Mouse (Mus musculus) small intestine, adult 2 months (tissue): ENCODE results near the gene Klhl5. TPM values are rescaled to one million over a fixed set of nuclear protein-coding genes. Genes with fewer than 3 reads are reported as not detected.

Experiments used
- H3K27ac ChIP-seq: fragments of 200-500 bp; 2 replicates; pipeline ENCODE4 v1.5.1; 2012; ENCODE audit warnings: low read depth, low read length, control low read depth, inconsistent platforms; ENCODE audit not compliant: insufficient read depth
- H3K27me3 ChIP-seq: fragments of 200-500 bp; 2 replicates; pipeline ENCODE4 v1.6.1; 2012; ENCODE audit warnings: mild to moderate bottlenecking, moderate library complexity, low read length, inconsistent platforms; ENCODE audit not compliant: control insufficient read depth, insufficient read depth
- H3K36me3 ChIP-seq: fragments of 200-500 bp; 2 replicates; pipeline ENCODE4 v1.6.1; 2012; ENCODE audit warnings: mild to moderate bottlenecking, low read length, control low read depth, inconsistent platforms; ENCODE audit not compliant: control insufficient read depth, insufficient read depth
- H3K4me1 ChIP-seq: fragments of 200-500 bp; 2 replicates; pipeline ENCODE4 v1.6.1; 2012; ENCODE audit warnings: low read length, inconsistent platforms, mixed read lengths; ENCODE audit not compliant: control insufficient read depth, insufficient read depth, insufficient read length
- H3K4me3 ChIP-seq: fragments of 200-500 bp; 2 replicates; pipeline ENCODE4 v1.5.1; 2012; ENCODE audit warnings: low read depth, mild to moderate bottlenecking, control low read depth, inconsistent platforms, low read length, moderate library complexity
- CTCF ChIP-seq: fragments of 200-500 bp; IDR thresholded peaks from 2 replicates; pipeline ENCODE4 v1.5.1; 2012; ENCODE audit warnings: low read depth, mild to moderate bottlenecking, control low read depth, inconsistent platforms, low read length, moderate library complexity, mixed read lengths; ENCODE audit not compliant: insufficient replicate concordance, insufficient read length; ENCODE audit errors: extremely low read depth
- POLR2A ChIP-seq: fragments of 200-500 bp; IDR thresholded peaks from 2 replicates; pipeline ENCODE4 v1.6.1; 2012; ENCODE audit warnings: low read depth, mild to moderate bottlenecking, control low read depth, inconsistent platforms, low read length, moderate library complexity
- WGBS: fragments of 180-500 bp; shearing (Covaris S2); methylation state at CpG from one replicate; pipeline ENCODE4 v1.1.7; 2018; 5-methylcytosine and 5-hydroxymethylcytosine counted together
- polyA plus RNA-seq: library from polyadenylated mRNA; depleted of rRNA; stranded (reverse); fragments of >200 nt; gene quantifications from 2 replicates; pipeline ENCODE4 v1.2.3, GENCODE M21; 2012

Gene Klhl5
- polyA plus RNA-seq, 1 experiment = 6.6 TPM

GRCm38 (mm10) chr5:65175035-65175917 lies 67.9 kb downstream of the Klhl5 start:
- H3K36me3 ChIP-seq = no peaks in the 10 kb centered on the region
- H3K4me1 ChIP-seq = no peaks in the 10 kb centered on the region
- 59% methylated on average over 26 of the region's 26 CpGs for WGBS
- TF ChIP-seq POLR2A = no peak
- no peak for TF ChIP-seq CTCF
- no peaks in the 10 kb centered on the region for H3K27me3 ChIP-seq
- no peak overlapping the region for H3K27ac ChIP-seq
- no peak overlapping the region for H3K4me3 ChIP-seq

GRCm38 (mm10) chr5:65175918-65176484 lies 68.7 kb downstream of the Klhl5 start:
- Histone ChIP-seq H3K27ac (no peak overlapping the region), H3K36me3 (no peaks in the 10 kb centered on the region), H3K4me1 (no peaks in the 10 kb centered on the region), H3K4me3 (no peak overlapping the region), H3K27me3 (no peaks in the 10 kb centered on the region)
- TF ChIP-seq POLR2A (no peak), CTCF (no peak)
- WGBS = 39% methylated on average over 13 of the region's 13 CpGs

- Histone ChIP-seq H3K36me3 (no peaks in the 10 kb centered on the region), H3K4me1 (no peaks in the 10 kb centered on the region), H3K27me3 (no peaks in the 10 kb centered on the region), H3K27ac (no peak overlapping the region), H3K4me3 (no peak overlapping the region)
- 24% methylated on average over 11 of the region's 11 CpGs for WGBS
- no peak for TF ChIP-seq POLR2A
- no peak for TF ChIP-seq CTCF
These were observed 69.7 kb downstream of the Klhl5 start for GRCm38 (mm10) chr5:65177026-65177514.

- no peaks in the 10 kb centered on the region for H3K4me1 ChIP-seq
- H3K4me3 ChIP-seq = no peak overlapping the region
- no peaks in the 10 kb centered on the region for H3K27me3 ChIP-seq
- no peak for TF ChIP-seq POLR2A
- no peak for TF ChIP-seq CTCF
- WGBS = 97% methylated on average over 9 of the region's 9 CpGs
- H3K36me3 ChIP-seq = no peaks in the 10 kb centered on the region
- H3K27ac ChIP-seq = no peak overlapping the region
These were observed 71.1 kb downstream of the Klhl5 start for GRCm38 (mm10) chr5:65178477-65178876.

- Histone ChIP-seq H3K27ac (no peak overlapping the region), H3K27me3 (no peaks in the 10 kb centered on the region), H3K36me3 (no peaks in the 10 kb centered on the region), H3K4me3 (no peak overlapping the region), H3K4me1 (no peaks in the 10 kb centered on the region)
- 81% methylated on average over 21 of the region's 21 CpGs for WGBS
- TF ChIP-seq CTCF (no peak), POLR2A (no peak)
These were observed 73.9 kb downstream of the Klhl5 start for GRCm38 (mm10) chr5:65181160-65181793.

- Histone ChIP-seq H3K4me1 (no peaks in the 10 kb centered on the region), H3K4me3 (no peak overlapping the region), H3K36me3 (no peaks in the 10 kb centered on the region), H3K27ac (no peak overlapping the region), H3K27me3 (no peaks in the 10 kb centered on the region)
- WGBS = 60% methylated on average over 4 of the region's 4 CpGs
- TF ChIP-seq POLR2A (no peak), CTCF (no peak)
These were observed 74.4 kb downstream of the Klhl5 start for GRCm38 (mm10) chr5:65181794-65182169.

GRCm38 (mm10) chr5:65182268-65182667 lies 74.9 kb downstream of the Klhl5 start:
- no peak for TF ChIP-seq POLR2A
- TF ChIP-seq CTCF = no peak
- H3K4me1 ChIP-seq = no peaks in the 10 kb centered on the region
- H3K36me3 ChIP-seq = no peaks in the 10 kb centered on the region
- H3K27me3 ChIP-seq = no peaks in the 10 kb centered on the region
- H3K27ac ChIP-seq = no peak overlapping the region
- H3K4me3 ChIP-seq = no peak overlapping the region
- 85% methylated on average over 1 of the region's 1 CpGs for WGBS
